Mouse (Mus musculus): ENCODE measurements around the gene 1190005I06Rik.
A peak's percentile ranks its signal among the peaks of the same experiment; 100 is the strongest.
"Not testable (repeated sequence)": the region's sequence is repeated elsewhere in the genome, so short reads cannot be mapped to it uniquely, and the experiment has no call there.

Gene 1190005I06Rik

GRCm38 (mm10) chr8:120647532-120647931 is at the start of gene 1190005I06Rik:
Gene 1190005I06Rik, minus strand, starts transcription at chr8:120647632.
- DNase-seq (ENCODE audit: low spot score in 2 of 2) = no peak

GRCm38 (mm10) chr8:120696401-120697153 is 49.1 kb upstream of the 1190005I06Rik start:
- DNase-seq (ENCODE audit: low spot score in 2 of 2) = no peak

- no peak for DNase-seq (ENCODE audit: low spot score in 2 of 2)
Observed at GRCm38 (mm10) chr8:120693861-120694493, 46.5 kb upstream of the 1190005I06Rik start.

- DNase-seq (ENCODE audit: low spot score in 2 of 2) = no peak
Observed at GRCm38 (mm10) chr8:120692934-120693333, 45.5 kb upstream of the 1190005I06Rik start.

- no peak for DNase-seq (ENCODE audit: low spot score in 2 of 2)
Observed at GRCm38 (mm10) chr8:120688511-120688910, 41.1 kb upstream of the 1190005I06Rik start.

GRCm38 (mm10) chr8:120687786-120688185 is 40.4 kb upstream of the 1190005I06Rik start:
- no peak for DNase-seq (ENCODE audit: low spot score in 2 of 2)

- no peak for DNase-seq (ENCODE audit: low spot score in 2 of 2)
Observed at GRCm38 (mm10) chr8:120686576-120686975, 39.1 kb upstream of the 1190005I06Rik start.

GRCm38 (mm10) chr8:120686051-120686450 is 38.6 kb upstream of the 1190005I06Rik start:
- peak; percentile 49 to 58 for DNase-seq (ENCODE audit: low spot score in 2 of 2)

GRCm38 (mm10) chr8:120685591-120685990 is 38.2 kb upstream of the 1190005I06Rik start:
- no peak for DNase-seq (ENCODE audit: low spot score in 2 of 2)

- no peak for DNase-seq (ENCODE audit: low spot score in 2 of 2)
Observed at GRCm38 (mm10) chr8:120685097-120685496, 37.7 kb upstream of the 1190005I06Rik start.

GRCm38 (mm10) chr8:120684082-120684481 is 36.6 kb upstream of the 1190005I06Rik start:
- DNase-seq (ENCODE audit: low spot score in 2 of 2) = no peak

GRCm38 (mm10) chr8:120683602-120684001 is 36.2 kb upstream of the 1190005I06Rik start:
- peak in 1 of 2 experiments; percentile 55 for DNase-seq (ENCODE audit: low spot score in 2 of 2)

GRCm38 (mm10) chr8:120681113-120681512 is 33.7 kb upstream of the 1190005I06Rik start:
- DNase-seq (ENCODE audit: low spot score in 2 of 2) = no peak

- not testable (repeated sequence) for DNase-seq (ENCODE audit: low spot score in 2 of 2)
Observed at GRCm38 (mm10) chr8:120680405-120680804, 33.0 kb upstream of the 1190005I06Rik start.

GRCm38 (mm10) chr8:120679629-120680387 is 32.4 kb upstream of the 1190005I06Rik start:
- DNase-seq (ENCODE audit: low spot score in 2 of 2) = no peak

- DNase-seq (ENCODE audit: low spot score in 2 of 2) = peak; percentile 55 to 87
Observed at GRCm38 (mm10) chr8:120678447-120678846, 31.0 kb upstream of the 1190005I06Rik start.

GRCm38 (mm10) chr8:120675718-120676117 is 28.3 kb upstream of the 1190005I06Rik start:
- no peak for DNase-seq (ENCODE audit: low spot score in 2 of 2)

- DNase-seq (ENCODE audit: low spot score in 2 of 2) = no peak
Observed at GRCm38 (mm10) chr8:120673298-120673697, 25.9 kb upstream of the 1190005I06Rik start.

GRCm38 (mm10) chr8:120672626-120673229 is 25.3 kb upstream of the 1190005I06Rik start:
- no peak for DNase-seq (ENCODE audit: low spot score in 2 of 2)

GRCm38 (mm10) chr8:120671775-120672174 is 24.3 kb upstream of the 1190005I06Rik start:
- DNase-seq (ENCODE audit: low spot score in 2 of 2) = no peak

- no peak for DNase-seq (ENCODE audit: low spot score in 2 of 2)
Observed at GRCm38 (mm10) chr8:120668374-120668905, 21.0 kb upstream of the 1190005I06Rik start, which contains the start of gene Emc8. Gene Emc8, minus strand, starts transcription at chr8:120668573.

Measured in left cerebral cortex, adult 9 months (tissue).